Mouse (Mus musculus): ENCODE results near the gene Aknad1.

GRCm38 (mm10) chr3:108794780-108795179, 55.3 kb downstream of the Aknad1 start:
- TF ChIP-seq CTCF (conservative IDR thresholded peaks at IDR 0.05; ENCODE audit: insufficient read depth, insufficient read length, low read depth, low read length) = no peak
- TF ChIP-seq POLR2A (IDR thresholded peaks at IDR 0.05; ENCODE audit: low read depth, low read length) = no peak
